Mouse (Mus musculus) lung, adult 2 months (tissue): ENCODE data around the gene Klhl2.

Source experiments
- CTCF ChIP-seq: fragments of 200-500 bp; IDR thresholded peaks from 2 replicates; pipeline ENCODE4 v1.5.1; 2011; ENCODE audit warnings: mild to moderate bottlenecking, low read length, control low read depth; ENCODE audit not compliant: insufficient read depth
- POLR2A ChIP-seq: fragments of 200-500 bp; IDR thresholded peaks from 2 replicates; pipeline ENCODE4 v1.6.1; 2011; ENCODE audit warnings: low read depth, mild to moderate bottlenecking, control low read depth, low read length, borderline replicate concordance; ENCODE audit errors: extremely low read depth

DNA sequence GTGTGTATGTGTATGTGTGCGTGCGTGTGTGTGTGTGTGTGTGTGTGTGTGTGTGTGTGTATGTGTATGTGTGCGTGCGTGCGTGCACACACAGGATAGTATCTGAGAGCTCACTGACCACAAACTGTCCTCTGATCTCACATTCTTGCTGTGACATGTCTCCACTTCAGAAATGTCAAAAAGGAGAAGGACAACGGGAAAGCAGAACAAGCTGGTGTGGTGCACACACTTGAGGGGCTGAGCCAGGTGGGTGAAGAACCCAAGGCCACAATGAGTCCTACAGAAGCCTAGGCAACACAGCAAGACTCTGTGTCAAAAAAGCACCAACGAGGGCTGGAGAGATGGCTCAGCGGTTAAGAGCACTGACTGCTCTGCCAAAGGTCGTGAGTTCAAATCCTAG lies 81.2 kb downstream of the Klhl2 start:
- no peak for TF ChIP-seq CTCF
- TF ChIP-seq POLR2A, result no peak
